Mouse (Mus musculus): ENCODE measurements at regions not wholly inside any gene's neighbourhood (a gene's known extent, or its start where the extent isn't known, plus 50 kb on each side); places are given as distances from the start of the nearest gene placed in this dataset.

- Histone ChIP-seq H3K4me2 (replicated peaks) (no peak overlapping the region), H3K9ac (no peak overlapping the region), H3K27ac (no peak overlapping the region), H3K4me1 (no peaks in the 10 kb centered on the region), H3K4me3 (no peak overlapping the region), H3K36me3 (no peaks in the 10 kb centered on the region), H3K9me3 (no peaks in the 10 kb centered on the region), H3K27me3 (replicated peaks) (no peaks in the 10 kb centered on the region)
- 87% methylated on average over 3 of the region's 3 CpGs for WGBS
- no peak for ATAC-seq (ENCODE audit: low FRiP score, low read depth)
Measured at GRCm38 (mm10) chr16:92998689-92999088, 172.7 kb upstream of the Runx1 start.

- Histone ChIP-seq H3K9ac (no peak overlapping the region), H3K36me3 (no peaks in the 10 kb centered on the region), H3K4me3 (no peak overlapping the region), H3K27ac (no peak overlapping the region), H3K27me3 (replicated peaks) (no peaks in the 10 kb centered on the region), H3K4me2 (replicated peaks) (no peak overlapping the region), H3K9me3 (no peaks in the 10 kb centered on the region), H3K4me1 (no peaks in the 10 kb centered on the region)
- WGBS = 83% methylated on average over 6 of the region's 6 CpGs
- no peak for ATAC-seq (ENCODE audit: low FRiP score, low read depth)
Measured at GRCm38 (mm10) chr16:92997636-92998035, 171.7 kb upstream of the Runx1 start.

DNA sequence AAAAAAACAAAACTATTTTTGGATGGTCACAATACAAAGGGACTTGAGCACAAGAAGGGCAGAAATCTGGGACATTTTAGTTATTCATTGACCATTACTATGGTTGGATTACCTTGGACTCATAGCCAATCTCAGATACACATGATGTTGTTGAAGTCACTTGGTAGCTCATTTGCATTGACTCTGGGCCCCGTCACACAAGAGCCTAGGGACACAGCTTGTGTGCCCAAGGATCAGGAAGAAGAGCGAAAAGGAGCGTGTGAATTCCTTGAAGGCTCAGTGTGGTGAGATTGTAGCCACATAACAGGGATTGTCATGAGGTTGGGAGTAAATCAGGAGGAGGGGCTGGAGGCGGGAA lies 170.0 kb upstream of the Runx1 start:
- Histone ChIP-seq H3K4me3 (no peak overlapping the region), H3K4me2 (replicated peaks) (no peak overlapping the region), H3K27ac (no peak overlapping the region), H3K9me3 (no peaks in the 10 kb centered on the region), H3K27me3 (replicated peaks) (no peaks in the 10 kb centered on the region), H3K36me3 (no peaks in the 10 kb centered on the region), H3K4me1 (no peaks in the 10 kb centered on the region), H3K9ac (no peak overlapping the region)
- no peak for ATAC-seq (ENCODE audit: low FRiP score, low read depth)
- WGBS = 93% methylated on average over 4 of the region's 4 CpGs

DNA sequence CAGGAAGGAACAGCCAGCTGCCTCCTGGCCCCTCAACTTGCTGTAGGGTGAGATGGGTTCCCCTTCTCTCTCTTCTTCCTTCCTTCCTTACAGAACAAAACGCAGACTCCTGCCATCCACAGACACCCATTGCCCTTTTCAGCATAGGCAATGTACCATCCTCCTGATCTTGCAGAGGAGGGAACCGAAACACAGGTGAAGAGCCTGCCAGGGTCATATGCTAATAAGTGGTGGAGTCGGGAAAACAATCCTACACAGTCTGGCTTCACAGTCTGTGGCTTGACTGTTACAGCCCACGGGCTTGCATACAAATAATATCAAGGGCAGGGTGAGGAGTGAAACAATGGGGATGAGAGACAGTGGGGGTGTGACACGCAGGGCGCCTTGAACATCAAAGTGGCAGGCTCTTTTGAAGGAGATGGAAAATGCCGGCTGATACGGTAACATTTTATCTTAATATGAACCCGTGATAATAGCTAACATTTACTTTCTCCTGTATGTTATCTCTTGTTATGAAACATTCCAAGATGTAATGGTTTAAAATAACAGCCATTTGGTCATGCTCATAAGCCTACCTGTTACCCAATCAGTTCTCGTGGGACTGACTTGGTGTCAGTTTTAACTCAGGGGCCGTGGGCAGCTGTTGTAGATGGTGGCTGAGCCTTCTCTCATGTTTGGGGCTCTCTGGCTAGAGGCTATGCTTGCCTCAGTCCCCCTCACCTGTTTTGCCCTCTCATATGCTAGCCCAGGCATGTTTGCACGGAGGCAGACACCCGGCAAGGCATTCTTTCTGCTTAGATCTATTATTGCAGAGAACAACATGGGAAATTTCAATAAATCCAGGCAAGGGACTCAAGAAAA lies 169.4 kb upstream of the Runx1 start:
- no peaks in the 10 kb centered on the region for H3K27me3 ChIP-seq (replicated peaks)
- WGBS = 80% methylated on average over 13 of the region's 13 CpGs
- H3K4me1 ChIP-seq = no peaks in the 10 kb centered on the region
- no peak overlapping the region for H3K4me3 ChIP-seq
- H3K9ac ChIP-seq = no peak overlapping the region
- no peaks in the 10 kb centered on the region for H3K36me3 ChIP-seq
- H3K4me2 ChIP-seq (replicated peaks) = no peak overlapping the region
- ATAC-seq (ENCODE audit: low FRiP score, low read depth) = no peak
- no peaks in the 10 kb centered on the region for H3K9me3 ChIP-seq
- H3K27ac ChIP-seq = no peak overlapping the region

DNA sequence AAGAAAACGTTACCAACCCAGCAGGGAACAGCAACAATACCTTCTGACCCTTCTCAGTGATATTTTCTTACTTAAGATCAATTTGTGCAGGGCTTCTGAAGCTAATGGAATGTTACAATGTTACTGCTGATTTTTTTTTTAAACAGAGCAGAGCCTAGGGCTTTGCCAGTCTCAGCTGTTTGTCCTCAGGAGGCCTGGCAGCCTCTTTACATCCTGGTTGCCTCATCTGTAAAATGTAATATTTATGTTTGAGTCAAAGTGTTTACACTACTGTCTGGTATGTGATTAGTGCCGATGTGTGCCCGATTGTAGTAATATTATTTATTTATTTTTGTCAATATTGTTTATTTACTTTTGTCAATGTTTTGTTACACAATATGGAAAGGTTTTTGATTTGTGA lies 166.9 kb upstream of the Runx1 start:
- no peaks in the 10 kb centered on the region for H3K4me1 ChIP-seq
- H3K27me3 ChIP-seq (replicated peaks) = no peaks in the 10 kb centered on the region
- no peak for ATAC-seq (ENCODE audit: low FRiP score, low read depth)
- 70% methylated on average over 3 of the region's 3 CpGs for WGBS
- no peak overlapping the region for H3K4me2 ChIP-seq (replicated peaks)
- H3K27ac ChIP-seq = no peak overlapping the region
- no peaks in the 10 kb centered on the region for H3K36me3 ChIP-seq
- H3K9me3 ChIP-seq = no peaks in the 10 kb centered on the region
- no peak overlapping the region for H3K4me3 ChIP-seq
- H3K9ac ChIP-seq = no peak overlapping the region

- Histone ChIP-seq H3K4me3 (no peak overlapping the region), H3K4me2 (replicated peaks) (no peak overlapping the region), H3K9me3 (no peaks in the 10 kb centered on the region), H3K36me3 (no peaks in the 10 kb centered on the region), H3K4me1 (no peaks in the 10 kb centered on the region), H3K27ac (no peak overlapping the region), H3K27me3 (replicated peaks) (no peaks in the 10 kb centered on the region), H3K9ac (no peak overlapping the region)
- 61% methylated on average over 7 of the region's 7 CpGs for WGBS
- ATAC-seq (ENCODE audit: low FRiP score, low read depth) = no peak
Measured at GRCm38 (mm10) chr16:92991405-92991804, 165.5 kb upstream of the Runx1 start.

DNA sequence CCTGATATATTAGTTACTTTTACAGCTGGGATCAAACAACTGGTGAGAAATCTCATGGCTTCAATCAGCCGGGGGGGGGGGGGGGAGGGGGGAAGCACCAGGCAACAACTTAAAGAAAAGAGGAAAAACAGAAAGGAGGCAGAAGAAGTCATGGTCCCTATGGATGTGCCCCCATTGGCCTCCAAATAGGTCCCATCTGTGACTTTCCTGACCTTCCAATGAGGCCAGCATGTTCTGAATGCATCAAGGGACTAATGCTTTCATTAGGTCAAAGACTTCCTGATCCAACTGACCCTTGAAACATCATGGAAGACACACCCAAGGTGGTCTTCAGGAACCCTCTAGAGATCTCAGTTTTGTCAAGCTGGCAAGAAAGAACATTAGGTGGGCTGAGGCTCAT lies 162.5 kb upstream of the Runx1 start:
- WGBS = 67% methylated on average over 1 of the region's 1 CpGs
- no peak overlapping the region for H3K4me3 ChIP-seq
- no peak overlapping the region for H3K27ac ChIP-seq
- no peak overlapping the region for H3K4me2 ChIP-seq (replicated peaks)
- no peaks in the 10 kb centered on the region for H3K9me3 ChIP-seq
- H3K4me1 ChIP-seq = peaks cover 6% of the 10 kb centered on the region; the same call in 1 of the 2 replicates
- ATAC-seq (ENCODE audit: low FRiP score, low read depth) = no peak
- H3K27me3 ChIP-seq (replicated peaks) = no peaks in the 10 kb centered on the region
- no peak overlapping the region for H3K9ac ChIP-seq
- no peaks in the 10 kb centered on the region for H3K36me3 ChIP-seq

DNA sequence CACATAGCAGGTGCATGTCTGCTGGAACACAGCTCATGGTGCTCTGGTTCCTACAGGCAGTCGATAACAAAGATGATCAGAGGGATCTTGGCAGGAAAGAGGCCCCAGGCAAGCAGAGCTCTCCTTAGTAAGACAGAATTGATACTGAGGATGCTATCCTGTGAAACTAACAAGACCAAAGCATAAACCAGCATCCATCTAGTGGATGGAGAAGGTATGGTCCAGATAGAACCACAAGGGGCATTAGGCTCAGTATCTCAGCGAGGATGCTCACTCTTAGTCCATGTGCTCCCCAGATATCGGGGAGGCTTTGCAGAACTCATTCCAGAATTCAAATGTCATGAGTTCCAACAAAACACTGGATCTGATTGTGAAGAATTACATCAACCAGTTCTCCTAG lies 162.1 kb upstream of the Runx1 start:
- Histone ChIP-seq H3K4me1 (peaks cover 6% of the 10 kb centered on the region; the same call in 1 of the 2 replicates), H3K4me3 (no peak overlapping the region), H3K27me3 (replicated peaks) (no peaks in the 10 kb centered on the region), H3K9ac (no peak overlapping the region), H3K36me3 (no peaks in the 10 kb centered on the region), H3K9me3 (no peaks in the 10 kb centered on the region), H3K4me2 (replicated peaks) (no peak overlapping the region), H3K27ac (no peak overlapping the region)
- ATAC-seq (ENCODE audit: low FRiP score, low read depth) = no peak
- WGBS = 89% methylated on average over 3 of the region's 3 CpGs

GRCm38 (mm10) chr16:92985768-92986167 lies 159.8 kb upstream of the Runx1 start:
- no peak for ATAC-seq (ENCODE audit: low FRiP score, low read depth)
- Histone ChIP-seq H3K9me3 (no peaks in the 10 kb centered on the region), H3K4me3 (no peak overlapping the region), H3K36me3 (no peaks in the 10 kb centered on the region), H3K4me1 (peaks cover 6% of the 10 kb centered on the region; the same call in 1 of the 2 replicates), H3K9ac (no peak overlapping the region), H3K27me3 (replicated peaks) (no peaks in the 10 kb centered on the region), H3K27ac (no peak overlapping the region), H3K4me2 (replicated peaks) (no peak overlapping the region)
- WGBS = 50% methylated on average over 6 of the region's 6 CpGs

GRCm38 (mm10) chr16:92982934-92983333 lies 157.0 kb upstream of the Runx1 start:
- Histone ChIP-seq H3K4me1 (peaks cover 6% of the 10 kb centered on the region; the same call in 1 of the 2 replicates), H3K4me3 (no peak overlapping the region), H3K27me3 (replicated peaks) (no peaks in the 10 kb centered on the region), H3K4me2 (replicated peaks) (no peak overlapping the region), H3K9me3 (no peaks in the 10 kb centered on the region), H3K36me3 (no peaks in the 10 kb centered on the region), H3K27ac (no peak overlapping the region), H3K9ac (no peak overlapping the region)
- no peak for ATAC-seq (ENCODE audit: low FRiP score, low read depth)
- WGBS = 95% methylated on average over 7 of the region's 7 CpGs

DNA sequence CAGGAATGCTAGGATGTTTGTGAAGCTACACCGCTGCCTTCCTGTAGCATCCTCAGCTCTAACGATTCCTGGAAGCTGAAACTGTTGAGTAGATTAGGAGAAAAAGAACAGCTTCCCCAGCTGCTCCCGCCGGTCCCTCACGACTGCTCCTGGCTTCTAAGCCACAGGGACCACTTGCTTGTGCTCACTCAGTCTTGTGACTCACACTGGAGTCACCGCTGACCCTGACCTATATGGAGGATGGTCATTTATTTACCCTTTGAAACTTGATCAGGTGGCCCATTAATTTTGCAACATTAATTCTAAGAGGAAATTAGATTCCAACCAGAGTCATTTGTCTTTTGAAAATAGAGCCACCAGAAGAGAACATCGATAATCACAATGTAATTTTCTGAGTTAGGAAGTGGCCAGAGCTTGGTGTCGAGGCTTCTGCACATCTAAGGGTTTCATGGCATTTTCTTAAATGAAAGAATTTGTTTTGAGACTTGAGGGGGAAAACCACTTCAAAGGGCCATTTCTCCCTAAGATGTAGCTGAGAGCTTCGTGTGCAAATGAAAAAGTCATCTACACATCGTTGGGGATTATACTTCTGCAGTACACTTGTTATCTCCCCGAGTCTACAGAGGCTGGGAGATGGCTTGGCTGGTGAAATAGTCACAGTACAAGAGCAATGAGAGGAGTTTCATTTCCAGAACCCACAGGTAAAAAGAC lies 153.8 kb upstream of the Runx1 start:
- H3K27ac ChIP-seq = no peak overlapping the region
- H3K9me3 ChIP-seq = no peaks in the 10 kb centered on the region
- H3K27me3 ChIP-seq (replicated peaks) = no peaks in the 10 kb centered on the region
- WGBS = 77% methylated on average over 11 of the region's 11 CpGs
- H3K9ac ChIP-seq = no peak overlapping the region
- no peak for ATAC-seq (ENCODE audit: low FRiP score, low read depth)
- no peak overlapping the region for H3K4me3 ChIP-seq
- H3K36me3 ChIP-seq = no peaks in the 10 kb centered on the region
- H3K4me2 ChIP-seq (replicated peaks) = no peak overlapping the region
- no peaks in the 10 kb centered on the region for H3K4me1 ChIP-seq

- ATAC-seq (ENCODE audit: low FRiP score, low read depth) = no peak
- no peaks in the 10 kb centered on the region for H3K27me3 ChIP-seq (replicated peaks)
- no peaks in the 10 kb centered on the region for H3K9me3 ChIP-seq
- no peaks in the 10 kb centered on the region for H3K36me3 ChIP-seq
- H3K4me3 ChIP-seq = no peak overlapping the region
- H3K27ac ChIP-seq = no peak overlapping the region
- H3K4me2 ChIP-seq (replicated peaks) = no peak overlapping the region
- no peaks in the 10 kb centered on the region for H3K4me1 ChIP-seq
- WGBS = 57% methylated on average over 8 of the region's 8 CpGs
- H3K9ac ChIP-seq = no peak overlapping the region
Measured at GRCm38 (mm10) chr16:92976097-92976496, 150.1 kb upstream of the Runx1 start.

GRCm38 (mm10) chr16:92975090-92975489 lies 149.1 kb upstream of the Runx1 start:
- WGBS = 88% methylated on average over 8 of the region's 8 CpGs
- ATAC-seq (ENCODE audit: low FRiP score, low read depth) = no peak
- Histone ChIP-seq H3K27me3 (replicated peaks) (no peaks in the 10 kb centered on the region), H3K4me3 (no peak overlapping the region), H3K4me1 (no peaks in the 10 kb centered on the region), H3K27ac (no peak overlapping the region), H3K4me2 (replicated peaks) (no peak overlapping the region), H3K36me3 (no peaks in the 10 kb centered on the region), H3K9me3 (no peaks in the 10 kb centered on the region), H3K9ac (no peak overlapping the region)
